Mouse (Mus musculus): ENCODE measurements around the gene Nol12. TPM values are rescaled to one million over a fixed set of nuclear protein-coding genes. Genes with fewer than 3 reads are reported as not detected.

The Nol12 gene
- polyA plus RNA-seq, 1 experiment from 2014 or later, result 55.7 TPM

DNA sequence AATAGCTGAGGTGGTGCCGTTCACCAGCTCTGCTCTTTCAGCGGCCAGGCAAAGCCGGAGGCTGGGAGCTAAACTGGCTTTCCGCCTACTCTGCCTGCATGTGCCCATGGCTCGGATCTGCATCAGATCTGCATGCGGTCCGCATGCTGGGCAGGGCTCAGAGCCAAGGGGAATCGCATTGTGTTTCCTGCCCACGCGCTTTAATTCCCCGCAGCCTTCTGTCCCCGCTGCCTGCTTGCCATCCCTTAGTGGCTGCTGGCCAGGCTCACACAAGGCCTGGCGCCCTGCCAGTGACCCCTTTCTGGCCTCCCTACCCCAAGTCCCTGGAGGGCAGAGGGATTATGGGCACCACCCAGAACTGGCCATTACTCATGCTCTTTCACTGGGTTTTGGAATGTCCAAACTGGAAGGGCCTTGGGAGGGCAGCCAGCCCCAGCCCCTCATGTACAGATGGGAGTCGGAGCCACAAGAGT lies 53.8 kb downstream of the Nol12 start:
- peak overlapping the region; percentile 28; the same call in 1 of the 2 replicates for H3K27ac ChIP-seq
- H3K9me3 ChIP-seq, result no peaks in the 10 kb centered on the region
- H3K4me1 ChIP-seq, result peaks cover 48% of the 10 kb centered on the region
- no peak overlapping the region for H3K4me2 ChIP-seq (replicated peaks)
- no peak; the same call in 1 of the 2 replicates for ATAC-seq (ENCODE audit: low FRiP score, low read depth)
- peaks cover 61% of the 10 kb centered on the region for H3K36me3 ChIP-seq
- peak overlapping the region; percentile 39 for H3K9ac ChIP-seq
- no peak overlapping the region for H3K4me3 ChIP-seq
- no peaks in the 10 kb centered on the region for H3K27me3 ChIP-seq
- WGBS, result 70% methylated on average over 14 of the region's 14 CpGs

DNA sequence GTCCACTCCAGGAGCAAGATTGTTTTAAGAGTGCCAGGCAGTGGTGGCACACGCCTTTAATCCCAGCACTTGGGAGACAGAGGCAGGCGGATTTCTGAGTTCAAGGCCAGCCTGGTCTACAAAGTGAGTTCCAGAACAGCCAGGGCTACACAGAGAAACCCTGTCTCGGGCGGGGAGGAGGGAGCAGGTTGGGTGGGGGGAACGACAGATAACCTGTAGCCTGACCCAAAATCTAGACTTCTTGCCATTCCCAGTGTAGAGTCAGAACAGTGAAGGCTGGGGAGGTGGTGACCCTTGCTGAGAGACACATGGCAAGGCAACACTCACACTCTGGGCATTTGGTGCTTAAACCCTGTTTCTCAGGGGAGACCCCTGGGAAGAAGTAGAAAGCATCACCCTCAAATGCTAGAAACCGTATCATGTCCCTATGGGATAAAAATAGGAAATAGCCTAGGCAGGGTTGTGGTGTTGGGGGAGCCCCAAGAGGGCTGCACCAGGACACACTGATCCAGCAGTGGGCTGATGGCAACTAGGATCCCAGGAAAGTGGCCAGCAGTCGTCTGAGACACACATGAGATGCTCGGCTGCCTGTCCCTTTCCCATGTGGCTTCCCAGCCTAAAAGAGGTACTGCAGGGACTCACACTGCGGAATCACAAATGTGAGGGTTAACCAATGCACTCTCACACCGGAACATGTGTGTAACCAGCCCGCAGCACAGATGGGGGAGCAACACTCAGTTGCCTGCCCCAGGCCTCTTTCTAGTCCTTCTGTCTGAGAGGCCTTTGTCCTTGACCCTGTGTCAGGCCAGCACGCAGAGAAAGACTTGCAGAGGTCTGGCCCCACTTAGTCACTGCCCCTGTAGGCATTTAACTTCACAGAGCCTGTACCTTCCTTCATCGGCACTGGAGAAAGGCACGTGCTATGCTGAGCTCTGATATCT lies 54.7 kb downstream of the Nol12 start:
- H3K27ac ChIP-seq, result no peak overlapping the region; the same call in 1 of the 2 replicates
- peaks cover 70% of the 10 kb centered on the region for H3K36me3 ChIP-seq

DNA sequence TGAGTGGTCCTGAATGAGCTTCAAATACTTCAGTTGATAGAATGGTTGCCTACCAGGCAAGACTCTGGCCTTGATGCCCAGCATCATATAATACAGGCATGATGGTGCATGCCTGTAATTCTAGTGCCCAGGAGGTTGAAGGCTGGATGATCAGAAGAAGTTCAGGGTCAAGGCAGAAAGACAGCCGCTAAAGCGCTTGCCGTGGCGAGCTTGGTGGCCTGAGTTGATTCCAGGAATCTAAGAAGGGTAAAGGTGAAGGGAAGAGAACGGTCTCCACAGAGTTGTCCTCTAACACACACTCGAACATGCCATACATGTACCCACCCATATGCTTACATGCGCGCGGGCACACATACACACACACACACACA lies 55.3 kb downstream of the Nol12 start:
- Histone ChIP-seq H3K4me2 (replicated peaks) (no peak overlapping the region), H3K36me3 (peaks cover 77% of the 10 kb centered on the region), H3K4me1 (peaks cover 33% of the 10 kb centered on the region), H3K4me3 (no peak overlapping the region), H3K27me3 (no peaks in the 10 kb centered on the region), H3K27ac (no peak overlapping the region), H3K9ac (no peak overlapping the region), H3K9me3 (no peaks in the 10 kb centered on the region)
- ATAC-seq (ENCODE audit: low FRiP score, low read depth), result no peak
- WGBS, result 96% methylated on average over 9 of the region's 9 CpGs

More for the DNA sequence above, 54.7 kb downstream of the Nol12 start:
- no peak overlapping the region for H3K4me2 ChIP-seq (replicated peaks)
- H3K9ac ChIP-seq, result no peak overlapping the region
- no peaks in the 10 kb centered on the region for H3K9me3 ChIP-seq
- H3K4me3 ChIP-seq, result no peak overlapping the region
- no peak for ATAC-seq (ENCODE audit: low FRiP score, low read depth)
- no peaks in the 10 kb centered on the region for H3K27me3 ChIP-seq
- peaks cover 39% of the 10 kb centered on the region for H3K4me1 ChIP-seq
- 91% methylated on average over 14 of the region's 14 CpGs for WGBS

DNA sequence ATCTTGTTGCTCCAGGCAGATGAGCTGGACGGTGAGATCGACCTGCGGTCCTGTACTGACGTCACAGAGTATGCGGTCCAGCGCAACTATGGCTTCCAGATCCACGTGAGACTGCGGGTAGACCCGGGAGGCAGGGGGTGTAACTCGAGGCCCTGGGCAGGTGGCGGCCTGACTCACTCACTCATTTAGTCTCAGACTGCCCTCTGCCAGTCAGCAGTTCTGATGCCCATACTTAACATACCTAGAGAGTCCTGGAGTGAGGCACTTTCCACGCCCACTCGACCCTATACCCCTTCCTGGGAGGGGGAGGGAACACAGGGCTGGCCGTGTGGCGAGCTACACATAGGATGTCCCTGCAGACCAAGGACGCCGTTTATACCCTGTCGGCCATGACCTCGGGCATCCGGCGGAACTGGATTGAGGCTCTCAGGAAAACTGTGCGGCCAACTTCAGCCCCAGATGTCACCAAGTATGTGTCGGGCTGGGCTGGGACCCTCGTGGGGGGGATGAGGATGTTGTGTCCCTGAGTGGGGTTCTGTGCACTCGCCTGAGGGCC lies 56.3 kb downstream of the Nol12 start:
- Histone ChIP-seq H3K36me3 (peaks cover 87% of the 10 kb centered on the region), H3K4me3 (no peak overlapping the region)
- 94% methylated on average over 25 of the region's 25 CpGs for WGBS

DNA sequence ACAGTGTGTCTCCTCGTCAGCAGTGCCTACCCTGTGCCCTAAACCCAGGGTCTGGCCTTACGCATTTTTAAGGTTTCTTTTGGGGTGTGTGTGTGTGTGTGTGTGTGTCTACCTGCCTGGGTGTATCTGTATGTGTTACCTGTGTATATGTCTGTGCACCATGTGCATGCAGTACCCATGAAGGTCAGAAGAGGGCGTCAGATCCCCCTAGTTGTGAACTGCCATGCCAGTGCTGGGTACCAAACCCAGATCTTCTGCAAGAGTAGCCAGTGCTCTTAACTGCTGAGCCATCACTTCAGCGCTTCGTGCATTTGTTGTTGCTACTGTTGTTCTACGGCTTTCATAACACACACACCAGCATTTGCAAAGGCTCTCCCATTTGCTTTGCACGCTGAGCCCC lies 57.5 kb downstream of the Nol12 start:
- Histone ChIP-seq H3K4me2 (replicated peaks) (no peak overlapping the region), H3K27me3 (no peaks in the 10 kb centered on the region), H3K27ac (no peak overlapping the region), H3K9me3 (no peaks in the 10 kb centered on the region), H3K36me3 (peaks cover 98% of the 10 kb centered on the region), H3K4me1 (peaks cover 12% of the 10 kb centered on the region), H3K4me3 (no peak overlapping the region), H3K9ac (no peak overlapping the region)
- WGBS, result 95% methylated on average over 7 of the region's 7 CpGs
- no peak for ATAC-seq (ENCODE audit: low FRiP score, low read depth)

More for the DNA sequence above, 56.3 kb downstream of the Nol12 start:
- peaks cover 24% of the 10 kb centered on the region for H3K4me1 ChIP-seq
- no peak overlapping the region for H3K4me2 ChIP-seq (replicated peaks)
- H3K27ac ChIP-seq, result no peak overlapping the region
- H3K27me3 ChIP-seq, result no peaks in the 10 kb centered on the region
- no peak overlapping the region for H3K9ac ChIP-seq
- no peak for ATAC-seq (ENCODE audit: low FRiP score, low read depth)
- no peaks in the 10 kb centered on the region for H3K9me3 ChIP-seq

DNA sequence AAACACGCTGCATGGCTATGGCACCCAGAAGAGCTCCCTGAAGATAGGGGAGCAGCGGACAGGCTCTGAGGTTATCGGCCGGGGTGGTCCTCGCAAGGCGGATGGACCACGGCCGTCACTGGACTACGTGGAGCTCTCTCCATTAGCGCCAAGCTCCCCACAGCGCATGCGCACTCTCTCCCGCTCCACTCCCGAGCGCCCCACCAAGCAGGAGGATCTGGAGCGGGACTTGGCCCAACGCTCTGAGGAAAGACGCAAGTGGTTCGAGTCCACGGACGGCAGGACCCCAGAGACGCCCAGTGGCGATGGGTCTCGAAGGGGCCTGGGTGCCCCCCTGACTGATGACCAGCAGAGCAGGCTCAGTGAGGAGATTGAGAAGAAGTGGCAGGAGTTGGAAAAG lies 58.2 kb downstream of the Nol12 start:
- Histone ChIP-seq H3K9ac (no peak overlapping the region), H3K9me3 (no peaks in the 10 kb centered on the region), H3K27me3 (no peaks in the 10 kb centered on the region), H3K4me3 (no peak overlapping the region), H3K36me3 (peaks cover 99% of the 10 kb centered on the region), H3K4me1 (peaks cover 9% of the 10 kb centered on the region), H3K27ac (no peak overlapping the region), H3K4me2 (replicated peaks) (no peak overlapping the region)
- no peak for ATAC-seq (ENCODE audit: low FRiP score, low read depth)
- WGBS, result 95% methylated on average over 24 of the region's 24 CpGs

Small RNA genes lying within 50 kb of the gene (microRNA-seq; reads per million reads assigned to microRNA genes)
- gene Mir6955, result not detected

Other genes with a start within 250 kb of the Nol12 start
- gene Elfn2, start 216.2 kb upstream of the Nol12 start, polyA plus RNA-seq (2015; fragmentation: Nextera tagmentation; extraction: Ambion mirVana), result 0.05 and 0.11 TPM in 2 replicates
- 14.1 and 15.0 TPM in 2 replicates for gene Mfng, start 161.5 kb upstream of the Nol12 start, polyA plus RNA-seq (2015; fragmentation: Nextera tagmentation; extraction: Ambion mirVana)
- gene Card10, start 131.9 kb upstream of the Nol12 start, polyA plus RNA-seq (2015; fragmentation: Nextera tagmentation; extraction: Ambion mirVana), result 3.0 TPM in 2 replicates
- 17.9 and 19.1 TPM in 2 replicates for gene Cdc42ep1, start 92.3 kb upstream of the Nol12 start, polyA plus RNA-seq (2015; fragmentation: Nextera tagmentation; extraction: Ambion mirVana)
- 0.47 and 0.53 TPM in 2 replicates for gene Lgals2, start 79.4 kb upstream of the Nol12 start, polyA plus RNA-seq (2015; fragmentation: Nextera tagmentation; extraction: Ambion mirVana)
- 42.0 and 46.5 TPM in 2 replicates for gene Gga1, start 57.7 kb upstream of the Nol12 start, polyA plus RNA-seq (2015; fragmentation: Nextera tagmentation; extraction: Ambion mirVana)
- gene Gm49510, start 35.3 kb upstream of the Nol12 start, polyA plus RNA-seq (2015; fragmentation: Nextera tagmentation; extraction: Ambion mirVana), result 0.34 and 0.71 TPM in 2 replicates
- 43.7 and 51.3 TPM in 2 replicates for gene Sh3bp1, start 35.2 kb upstream of the Nol12 start, polyA plus RNA-seq (2015; fragmentation: Nextera tagmentation; extraction: Ambion mirVana)
- gene Pdxp, start 21.0 kb upstream of the Nol12 start, polyA plus RNA-seq (2015; fragmentation: Nextera tagmentation; extraction: Ambion mirVana), result 19.1 and 20.3 TPM in 2 replicates
- gene Lgals1, start 8.2 kb upstream of the Nol12 start, polyA plus RNA-seq (2015; fragmentation: Nextera tagmentation; extraction: Ambion mirVana), result 1,866 and 1,947 TPM in 2 replicates
- 42.0 and 50.2 TPM in 2 replicates for gene Triobp, start 12.8 kb downstream of the Nol12 start, polyA plus RNA-seq (2015; fragmentation: Nextera tagmentation; extraction: Ambion mirVana)
- 558 and 589 TPM in 2 replicates for gene H1f0, start 93.5 kb downstream of the Nol12 start, polyA plus RNA-seq (2015; fragmentation: Nextera tagmentation; extraction: Ambion mirVana)
- gene Galr3, start 107.0 kb downstream of the Nol12 start, polyA plus RNA-seq (2015; fragmentation: Nextera tagmentation; extraction: Ambion mirVana), result not detected in 2 replicates
- gene Ankrd54, start 128.0 kb downstream of the Nol12 start, polyA plus RNA-seq (2015; fragmentation: Nextera tagmentation; extraction: Ambion mirVana), result 51.9 and 52.8 TPM in 2 replicates
- 221 and 229 TPM in 2 replicates for gene Eif3l, start 140.2 kb downstream of the Nol12 start, polyA plus RNA-seq (2015; fragmentation: Nextera tagmentation; extraction: Ambion mirVana)
- gene Micall1, start 174.0 kb downstream of the Nol12 start, polyA plus RNA-seq (2015; fragmentation: Nextera tagmentation; extraction: Ambion mirVana), result 8.9 and 10.6 TPM in 2 replicates
- gene Polr2f, start 206.1 kb downstream of the Nol12 start, polyA plus RNA-seq (2015; fragmentation: Nextera tagmentation; extraction: Ambion mirVana), result 293 and 294 TPM in 2 replicates
- 5.6 and 7.5 TPM in 2 replicates for gene 1700088E04Rik, start 206.3 kb downstream of the Nol12 start, polyA plus RNA-seq (2015; fragmentation: Nextera tagmentation; extraction: Ambion mirVana)
- gene Sox10, start 230.3 kb downstream of the Nol12 start, polyA plus RNA-seq (2015; fragmentation: Nextera tagmentation; extraction: Ambion mirVana), result 5.9 and 6.3 TPM in 2 replicates